Mouse (Mus musculus): ENCODE measurements around the gene Olfr228.
"Not testable (repeated sequence)": the region's sequence is repeated elsewhere in the genome, so short reads cannot be mapped to it uniquely, and the experiment has no call there.

GRCm38 (mm10) chr2:86442101-86442500, 45.1 kb downstream of the Olfr228 start:
- not testable (repeated sequence) for TF ChIP-seq POLR2A (IDR thresholded peaks at IDR 0.05; ENCODE audit: low read depth, low read length); BHLHE40 (IDR thresholded peaks at IDR 0.05; ENCODE audit: low read depth, low read length); CTCF (conservative IDR thresholded peaks at IDR 0.05 in 1 of 2, IDR thresholded peaks at IDR 0.05 in 1 of 2; ENCODE audit: low read depth in 2 of 2, low read length in 2 of 2); ZNF384 (IDR thresholded peaks at IDR 0.05; ENCODE audit: low read depth, low read length); SMC3 (IDR thresholded peaks at IDR 0.05; ENCODE audit: low read depth, low read length); ETS1 (conservative IDR thresholded peaks at IDR 0.05; ENCODE audit: low read depth, low read length); TBP (conservative IDR thresholded peaks at IDR 0.05; ENCODE audit: low read depth, low read length); USF1 (IDR thresholded peaks at IDR 0.05; ENCODE audit: low read depth, low read length); MEF2A (IDR thresholded peaks at IDR 0.05; ENCODE audit: borderline replicate concordance, low read depth, low read length); IRF4 (IDR thresholded peaks at IDR 0.05; ENCODE audit: low read depth, low read length); EP300 (IDR thresholded peaks at IDR 0.05; ENCODE audit: low read length); NELFE (IDR thresholded peaks at IDR 0.05; ENCODE audit: low read depth, low read length)
